Mouse (Mus musculus): ENCODE results near the gene Necab3. TPM values are rescaled to one million over a fixed set of nuclear protein-coding genes. Genes with fewer than 3 reads are reported as not detected.
A peak's percentile ranks its signal among the peaks of the same experiment; 100 is the strongest.

Necab3 gene
- polyA plus RNA-seq, 1 experiment: 5.1 TPM

GRCm38 (mm10) chr2:154565562-154565961 lies 6.9 kb upstream of the Necab3 start:
- Histone ChIP-seq H3K27me3 (ENCODE audit: control insufficient read depth, insufficient read depth, low read length, poor library complexity, severe bottlenecking) (no peaks in the 10 kb centered on the region), H3K9ac (ENCODE audit: low read depth, poor library complexity, severe bottlenecking) (no peak overlapping the region), H3K36me3 (ENCODE audit: control insufficient read depth, insufficient read depth, low read length, poor library complexity, severe bottlenecking) (peaks cover 16% of the 10 kb centered on the region), H3K4me3 (ENCODE audit: low read depth, low read length) (no peak overlapping the region), H3K9me3 (replicated peaks; ENCODE audit: control insufficient read depth, insufficient read depth, low read length, poor library complexity, severe bottlenecking) (no peaks in the 10 kb centered on the region), H3K4me1 (ENCODE audit: control insufficient read depth, insufficient read depth, low read length) (peaks cover 1% of the 10 kb centered on the region), H3K27ac (ENCODE audit: insufficient read depth, low read length) (no peak overlapping the region)
- TF ChIP-seq CTCF (IDR thresholded peaks at IDR 0.05; ENCODE audit: low read depth, low read length) (no peak), EP300 (IDR thresholded peaks at IDR 0.05; ENCODE audit: insufficient read depth, low read depth, low read length) (no peak), POLR2A (IDR thresholded peaks at IDR 0.05; ENCODE audit: insufficient read depth, low read length) (no peak)

DNA sequence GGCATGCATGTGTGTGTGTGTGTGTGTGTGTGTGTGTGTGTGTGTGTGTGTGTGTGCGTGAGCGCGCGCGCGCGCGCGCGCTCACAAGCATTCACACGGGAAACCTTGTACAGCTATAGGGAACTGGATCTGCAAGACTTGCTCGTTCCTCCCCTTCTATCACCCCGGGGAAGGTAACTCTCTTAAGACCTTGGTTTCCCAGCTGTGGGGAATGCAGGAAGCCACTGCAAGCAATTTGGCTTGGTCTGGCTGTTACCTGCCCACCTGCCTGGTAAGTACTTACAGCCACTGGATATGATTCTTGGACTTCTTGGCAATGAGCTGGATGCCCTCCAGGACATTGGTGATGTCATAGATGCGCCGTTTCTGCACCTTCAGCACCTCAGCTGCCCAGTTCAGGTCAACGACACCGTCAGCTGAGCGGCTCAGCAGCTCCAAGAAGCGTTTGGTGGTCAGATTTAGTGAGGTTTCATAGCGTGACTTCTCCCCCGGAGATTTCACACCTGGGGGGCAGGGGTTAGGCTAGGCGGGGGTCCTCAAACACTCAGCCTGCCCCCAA lies 5.0 kb upstream of the Necab3 start:
- no peaks in the 10 kb centered on the region for H3K27me3 ChIP-seq (ENCODE audit: control insufficient read depth, insufficient read depth, low read length, poor library complexity, severe bottlenecking)
- no peaks in the 10 kb centered on the region for H3K9me3 ChIP-seq (replicated peaks; ENCODE audit: control insufficient read depth, insufficient read depth, low read length, poor library complexity, severe bottlenecking)
- peaks cover 16% of the 10 kb centered on the region for H3K36me3 ChIP-seq (ENCODE audit: control insufficient read depth, insufficient read depth, low read length, poor library complexity, severe bottlenecking)
- H3K9ac ChIP-seq (ENCODE audit: low read depth, poor library complexity, severe bottlenecking): no peak overlapping the region
- no peak overlapping the region for H3K4me3 ChIP-seq (ENCODE audit: low read depth, low read length)
- TF ChIP-seq CTCF (IDR thresholded peaks at IDR 0.05; ENCODE audit: low read depth, low read length): no peak
- TF ChIP-seq POLR2A (IDR thresholded peaks at IDR 0.05; ENCODE audit: insufficient read depth, low read length): no peak
- no peak for TF ChIP-seq EP300 (IDR thresholded peaks at IDR 0.05; ENCODE audit: insufficient read depth, low read depth, low read length)
- H3K4me1 ChIP-seq (ENCODE audit: control insufficient read depth, insufficient read depth, low read length): peaks cover 1% of the 10 kb centered on the region
- H3K27ac ChIP-seq (ENCODE audit: insufficient read depth, low read length): no peak overlapping the region

- Histone ChIP-seq H3K27ac (ENCODE audit: insufficient read depth, low read length) (no peak overlapping the region), H3K9me3 (replicated peaks; ENCODE audit: control insufficient read depth, insufficient read depth, low read length, poor library complexity, severe bottlenecking) (no peaks in the 10 kb centered on the region), H3K27me3 (ENCODE audit: control insufficient read depth, insufficient read depth, low read length, poor library complexity, severe bottlenecking) (no peaks in the 10 kb centered on the region), H3K4me3 (ENCODE audit: low read depth, low read length) (no peak overlapping the region), H3K36me3 (ENCODE audit: control insufficient read depth, insufficient read depth, low read length, poor library complexity, severe bottlenecking) (peaks cover 4% of the 10 kb centered on the region; the same call in 1 of the 2 replicates), H3K9ac (ENCODE audit: low read depth, poor library complexity, severe bottlenecking) (no peak overlapping the region), H3K4me1 (ENCODE audit: control insufficient read depth, insufficient read depth, low read length) (no peaks in the 10 kb centered on the region)
- no peak for TF ChIP-seq POLR2A (IDR thresholded peaks at IDR 0.05; ENCODE audit: insufficient read depth, low read length)
- TF ChIP-seq EP300 (IDR thresholded peaks at IDR 0.05; ENCODE audit: insufficient read depth, low read depth, low read length): no peak
- TF ChIP-seq CTCF (IDR thresholded peaks at IDR 0.05; ENCODE audit: low read depth, low read length): no peak
Observed at GRCm38 (mm10) chr2:154557184-154557832, 1.4 kb downstream of the Necab3 start.

DNA sequence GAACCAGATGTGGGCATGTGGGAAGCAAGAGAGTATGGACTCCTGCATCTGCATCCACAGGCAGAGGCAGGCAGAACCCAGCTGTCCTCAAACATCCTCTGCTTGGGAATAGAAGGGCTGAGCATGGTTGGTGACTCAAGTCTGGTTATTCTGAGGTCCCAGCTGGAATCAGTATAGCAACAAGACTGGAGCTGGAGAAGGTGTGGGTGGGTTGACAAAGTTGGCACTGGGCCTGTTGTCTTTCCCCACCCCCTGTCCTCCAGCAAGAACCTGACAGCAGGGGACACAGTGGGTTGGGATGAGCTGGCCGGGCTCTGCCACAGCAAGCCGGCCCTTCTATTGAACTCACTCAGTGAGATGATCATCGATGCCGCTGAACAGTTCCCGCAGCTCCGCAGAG lies 3.5 kb downstream of the Necab3 start:
- H3K36me3 ChIP-seq (ENCODE audit: control insufficient read depth, insufficient read depth, low read length, poor library complexity, severe bottlenecking): no peaks in the 10 kb centered on the region
- no peaks in the 10 kb centered on the region for H3K27me3 ChIP-seq (ENCODE audit: control insufficient read depth, insufficient read depth, low read length, poor library complexity, severe bottlenecking)

GRCm38 (mm10) chr2:154552424-154552907 lies 6.2 kb downstream of the Necab3 start:
- Histone ChIP-seq H3K4me3 (ENCODE audit: low read depth, low read length) (peak overlapping the region; percentile 59), H3K27me3 (ENCODE audit: control insufficient read depth, insufficient read depth, low read length, poor library complexity, severe bottlenecking) (peaks cover 2% of the 10 kb centered on the region; the same call in 1 of the 2 replicates), H3K36me3 (ENCODE audit: control insufficient read depth, insufficient read depth, low read length, poor library complexity, severe bottlenecking) (no peaks in the 10 kb centered on the region), H3K9me3 (replicated peaks; ENCODE audit: control insufficient read depth, insufficient read depth, low read length, poor library complexity, severe bottlenecking) (no peaks in the 10 kb centered on the region), H3K9ac (ENCODE audit: low read depth, poor library complexity, severe bottlenecking) (peak overlapping the region; percentile 29; the same call in 1 of the 2 replicates), H3K27ac (ENCODE audit: insufficient read depth, low read length) (no peak overlapping the region), H3K4me1 (ENCODE audit: control insufficient read depth, insufficient read depth, low read length) (peaks cover 2% of the 10 kb centered on the region)
- TF ChIP-seq POLR2A (IDR thresholded peaks at IDR 0.05; ENCODE audit: insufficient read depth, low read length) (no peak), CTCF (IDR thresholded peaks at IDR 0.05; ENCODE audit: low read depth, low read length) (peak; percentile 55)

More for the DNA sequence above, 3.5 kb downstream of the Necab3 start:
- TF ChIP-seq EP300 (IDR thresholded peaks at IDR 0.05; ENCODE audit: insufficient read depth, low read depth, low read length) (no peak), CTCF (IDR thresholded peaks at IDR 0.05; ENCODE audit: low read depth, low read length) (no peak), POLR2A (IDR thresholded peaks at IDR 0.05; ENCODE audit: insufficient read depth, low read length) (no peak)
- Histone ChIP-seq H3K27ac (ENCODE audit: insufficient read depth, low read length) (no peak overlapping the region), H3K4me1 (ENCODE audit: control insufficient read depth, insufficient read depth, low read length) (no peaks in the 10 kb centered on the region), H3K4me3 (ENCODE audit: low read depth, low read length) (no peak overlapping the region), H3K9ac (ENCODE audit: low read depth, poor library complexity, severe bottlenecking) (no peak overlapping the region), H3K9me3 (replicated peaks; ENCODE audit: control insufficient read depth, insufficient read depth, low read length, poor library complexity, severe bottlenecking) (no peaks in the 10 kb centered on the region)

- H3K9ac ChIP-seq (ENCODE audit: low read depth, poor library complexity, severe bottlenecking): no peak overlapping the region
- H3K4me3 ChIP-seq (ENCODE audit: low read depth, low read length): peak overlapping the region; percentile 59
- H3K9me3 ChIP-seq (replicated peaks; ENCODE audit: control insufficient read depth, insufficient read depth, low read length, poor library complexity, severe bottlenecking): no peaks in the 10 kb centered on the region
- TF ChIP-seq POLR2A (IDR thresholded peaks at IDR 0.05; ENCODE audit: insufficient read depth, low read length) (no peak), CTCF (IDR thresholded peaks at IDR 0.05; ENCODE audit: low read depth, low read length) (peak; percentile 25)
- peaks cover 2% of the 10 kb centered on the region for H3K4me1 ChIP-seq (ENCODE audit: control insufficient read depth, insufficient read depth, low read length)
- no peak overlapping the region for H3K27ac ChIP-seq (ENCODE audit: insufficient read depth, low read length)
- H3K27me3 ChIP-seq (ENCODE audit: control insufficient read depth, insufficient read depth, low read length, poor library complexity, severe bottlenecking): peaks cover 2% of the 10 kb centered on the region; the same call in 1 of the 2 replicates
- no peaks in the 10 kb centered on the region for H3K36me3 ChIP-seq (ENCODE audit: control insufficient read depth, insufficient read depth, low read length, poor library complexity, severe bottlenecking)
Observed at GRCm38 (mm10) chr2:154551927-154552326, 6.8 kb downstream of the Necab3 start.
